Mouse (Mus musculus): ENCODE results near the gene Tbc1d15. TPM values are rescaled to one million over a fixed set of nuclear protein-coding genes. Genes with fewer than 3 reads are reported as not detected.

Gene Tbc1d15
- 9.4 and 13.4 TPM in 2 replicates for total RNA-seq (2012; rRNA removed)
- polyA plus RNA-seq (2012; ENCODE audit: insufficient read depth in 1 of 2, insufficient read length in 2 of 2, low read depth in 1 of 2, low replicate concordance in 2 of 2, missing spikeins in 1 of 2), result 10 to 100 TPM in 1 of 2 experiments, not detected in 1; 46.4 TPM

DNA sequence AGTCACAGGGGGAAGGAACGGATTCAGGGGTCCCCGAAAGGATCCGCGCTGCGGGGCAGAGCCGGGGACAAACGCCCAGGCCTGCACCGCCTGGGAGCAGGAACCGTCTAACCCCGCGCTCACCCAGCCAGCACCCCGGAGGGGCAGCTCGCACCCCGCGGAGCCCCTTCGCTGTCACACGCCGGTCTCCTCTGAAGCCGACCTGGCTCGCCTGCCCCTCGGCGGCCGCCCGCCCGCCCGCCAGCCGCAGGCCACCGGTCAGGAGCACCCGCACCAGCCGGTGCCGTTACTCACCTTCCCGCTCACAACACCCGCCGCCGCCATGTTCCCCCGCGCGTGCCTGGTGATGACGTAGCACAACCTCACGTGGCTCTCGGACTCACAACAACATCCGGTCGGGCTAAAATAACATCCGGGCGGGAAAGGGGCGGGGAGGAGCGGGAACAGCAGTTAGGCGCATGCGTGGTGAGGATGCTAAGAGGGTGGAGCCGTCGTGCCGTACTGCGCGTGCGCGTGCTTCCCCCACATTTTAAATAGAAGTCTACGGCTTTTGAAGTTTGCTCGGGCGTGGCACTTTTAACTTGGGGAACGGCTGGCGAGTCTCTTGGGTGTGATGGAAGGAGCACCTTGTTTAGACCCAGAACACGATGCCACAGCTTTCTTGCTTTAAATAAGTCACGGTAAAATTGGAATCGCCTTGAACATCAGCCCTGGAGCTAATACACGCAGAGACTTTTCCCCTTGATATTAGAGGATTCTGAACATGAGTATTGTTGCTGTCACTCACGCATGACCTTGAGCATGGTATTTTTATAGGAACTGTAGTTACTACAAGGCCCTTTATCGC lies at the start of gene Tbc1d15:
Gene Tbc1d15 (minus strand): TSS at position 380 of the 847 bp plus-strand sequence.
- peaks cover 42% of the 10 kb centered on the region for H3K79me2 ChIP-seq (ENCODE audit: control insufficient read depth, insufficient read depth, low read length, poor library complexity)
- peaks cover 0 to 19% of the 10 kb centered on the region in 2 experiments; a peak in 2 of 4 replicates for H3K36me3 ChIP-seq (ENCODE audit: control insufficient read depth in 1 of 2, insufficient read depth in 2 of 2, low read length in 2 of 2)
- H3K27ac ChIP-seq (ENCODE audit: control insufficient read depth, low read depth, low read length), result peak within 1 kb of the TSS; percentile 80
- DNase-seq (ENCODE audit: low read depth, low spot score), result peak; percentile 99
- H3K9ac ChIP-seq (ENCODE audit: control insufficient read depth, low read depth, low read length, poor library complexity, severe bottlenecking), result peak within 1 kb of the TSS; percentile 81
- no peaks in the 10 kb centered on the region for H3K9me3 ChIP-seq (replicated peaks; ENCODE audit: insufficient read depth, low read length)
- no peaks in the 10 kb centered on the region for H3K27me3 ChIP-seq (ENCODE audit: control insufficient read depth in 1 of 2, insufficient read depth in 2 of 2, low read length in 2 of 2)
- peak within 1 kb of the TSS; percentile 70 to 86 for H3K4me3 ChIP-seq (ENCODE audit: control insufficient read depth in 1 of 2, insufficient read depth in 1 of 2, low read depth in 2 of 2, low read length in 2 of 2)
- peaks cover 6 to 18% of the 10 kb centered on the region in 2 experiments for H3K4me1 ChIP-seq (ENCODE audit: control insufficient read depth in 1 of 2, insufficient read depth in 2 of 2, low read length in 2 of 2)
- TF ChIP-seq TBP (IDR thresholded peaks at IDR 0.05; ENCODE audit: low read depth, low read length) (peak; percentile 78; the same call in 1 of the 2 replicates), RAD21 (IDR thresholded peaks at IDR 0.05; ENCODE audit: low read depth, low read length) (no peak), NELFE (IDR thresholded peaks at IDR 0.05; ENCODE audit: low read depth, low read length) (peak; percentile 17), TCF12 (IDR thresholded peaks at IDR 0.05; ENCODE audit: low read depth, low read length) (no peak), CHD2 (IDR thresholded peaks at IDR 0.05; ENCODE audit: low read length) (no peak), MEF2A (IDR thresholded peaks at IDR 0.05; ENCODE audit: extremely low read depth, insufficient replicate concordance, low read depth, low read length, poor library complexity, severe bottlenecking) (no peak), ZMIZ1 (IDR thresholded peaks at IDR 0.05; ENCODE audit: low read depth, low read length) (0 out of 2 replicates have a peak, but pooled peaks have one; percentile 67), MAX (IDR thresholded peaks at IDR 0.05; ENCODE audit: low read length) (peak; percentile 98), ELF1 (IDR thresholded peaks at IDR 0.05; ENCODE audit: low read depth, low read length) (no peak; the same call in 1 of the 2 replicates), UBTF (IDR thresholded peaks at IDR 0.05; ENCODE audit: borderline replicate concordance, insufficient read depth, low read depth, low read length) (0 out of 2 replicates have a peak, but pooled peaks have one; percentile 67), KAT2A (conservative IDR thresholded peaks at IDR 0.05; ENCODE audit: low read depth, low read length) (no peak; the same call in 1 of the 2 replicates), BHLHE40 (IDR thresholded peaks at IDR 0.05; ENCODE audit: borderline replicate concordance, low read depth, low read length) (peak; percentile 99), NRF1 (IDR thresholded peaks at IDR 0.05; ENCODE audit: insufficient read depth, low read depth, low read length, poor library complexity, severe bottlenecking) (peak; percentile 97), EP300 (IDR thresholded peaks at IDR 0.05; ENCODE audit: low read depth in 1 of 2, low read length in 2 of 2) (peak in 1 of 2 experiments; percentile 27; a peak in 1 of 4 replicates), ETS1 (IDR thresholded peaks at IDR 0.05; ENCODE audit: low read depth, low read length) (peak; percentile 68; the same call in 1 of the 2 replicates), CTCF (IDR thresholded peaks at IDR 0.05 in 2 of 3, conservative IDR thresholded peaks at IDR 0.05 in 1 of 3; ENCODE audit: control insufficient read depth in 1 of 3, insufficient read depth in 1 of 3, low read depth in 2 of 3, low read length in 3 of 3, poor library complexity in 1 of 3, severe bottlenecking in 1 of 3) (no peak), USF2 (IDR thresholded peaks at IDR 0.05; ENCODE audit: borderline replicate concordance in 1 of 2, insufficient read depth in 1 of 2, low read depth in 1 of 2, low read length in 2 of 2) (no peak; a peak in 1 of 4 replicates), TAL1 (IDR thresholded peaks at IDR 0.05; ENCODE audit: low read length) (no peak), SIN3A (IDR thresholded peaks at IDR 0.05; ENCODE audit: low read length) (peak; percentile 99), MYB (IDR thresholded peaks at IDR 0.05; ENCODE audit: low read depth, low read length) (no peak; the same call in 1 of the 2 replicates), POLR2AphosphoS2 (IDR thresholded peaks at IDR 0.05; ENCODE audit: low read length) (no peak; the same call in 1 of the 2 replicates), USF1 (IDR thresholded peaks at IDR 0.05; ENCODE audit: low read depth, low read length) (peak; percentile 95), GATA1 (IDR thresholded peaks at IDR 0.05; ENCODE audit: low read depth, low read length) (no peak), MAZ (IDR thresholded peaks at IDR 0.05; ENCODE audit: low read depth, low read length) (no peak), ZKSCAN1 (IDR thresholded peaks at IDR 0.05; ENCODE audit: low read depth, low read length) (no peak), POLR2A (IDR thresholded peaks at IDR 0.05; ENCODE audit: control insufficient read depth in 1 of 2, insufficient read depth in 1 of 2, low read depth in 1 of 2, low read length in 2 of 2, poor library complexity in 1 of 2) (peak; percentile 70 to 71; a peak in 3 of 4 replicates), HCFC1 (IDR thresholded peaks at IDR 0.05; ENCODE audit: low read depth, low read length) (peak; percentile 89), SMC3 (IDR thresholded peaks at IDR 0.05; ENCODE audit: low read depth, low read length) (no peak), MAFK (IDR thresholded peaks at IDR 0.05; ENCODE audit: borderline replicate concordance, low read depth, low read length) (no peak), RCOR1 (IDR thresholded peaks at IDR 0.05; ENCODE audit: low read depth, low read length) (no peak), POLR2AphosphoS5 (IDR thresholded peaks at IDR 0.05; ENCODE audit: borderline replicate concordance, low read depth, low read length) (no peak), E2F4 (IDR thresholded peaks at IDR 0.05; ENCODE audit: borderline replicate concordance, low read depth, low read length) (peak; percentile 84; the same call in 1 of the 2 replicates), MYC (IDR thresholded peaks at IDR 0.05; ENCODE audit: low read depth, low read length) (peak; percentile 58; the same call in 1 of the 2 replicates), CHD1 (IDR thresholded peaks at IDR 0.05; ENCODE audit: low read depth, low read length) (no peak)

All from MEL (cell line).